Mouse (Mus musculus) heart, postnatal 14 days (tissue): ENCODE measurements around the gene Ccdc106. TPM values are rescaled to one million over a fixed set of nuclear protein-coding genes. Genes with fewer than 3 reads are reported as not detected.
"Not testable (repeated sequence)": the region's sequence is repeated elsewhere in the genome, so short reads cannot be mapped to it uniquely, and the experiment has no call there.

Source experiments
- DNase-seq, 2 experiments: peaks; one replicate each; pipeline ENCODE4 v3.0.0; 2021 to 2022
- intact Hi-C: fragments of 180-260 bp; cut with DNase I; formaldehyde crosslinking; loops from one replicate; pipeline ENCODE4 v1.15.1; 2025
- total RNA-seq, 2 experiments: library from RNA; stranded (reverse); gene quantifications; 2 replicates each; pipeline ENCODE4 v1.2.3; 2021

Gene Ccdc106
- total RNA-seq, 2 experiments from 2014 or later = 0.17 TPM

DNA sequence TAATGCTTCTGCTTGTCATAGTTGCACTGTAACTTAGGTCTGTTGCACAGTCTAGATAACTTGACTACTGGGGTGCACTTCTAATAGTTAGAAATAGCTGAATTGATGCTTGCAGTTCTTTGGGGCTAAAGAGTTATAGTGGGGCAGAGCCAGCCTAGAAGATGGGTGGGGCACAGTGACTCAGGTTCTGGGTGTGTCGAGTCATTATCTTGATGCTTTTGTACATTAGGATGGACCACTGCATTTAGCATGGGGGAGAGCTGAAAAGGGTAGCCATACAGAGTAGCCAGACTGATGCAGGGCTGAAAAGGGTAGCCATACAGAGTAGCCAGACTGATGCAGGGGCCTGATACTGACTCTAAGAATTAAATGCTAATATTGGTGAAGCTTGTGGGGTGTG is 53.2 kb downstream of the Ccdc106 start:
- intact Hi-C loops = no loop called here
- no peak for DNase-seq

DNA sequence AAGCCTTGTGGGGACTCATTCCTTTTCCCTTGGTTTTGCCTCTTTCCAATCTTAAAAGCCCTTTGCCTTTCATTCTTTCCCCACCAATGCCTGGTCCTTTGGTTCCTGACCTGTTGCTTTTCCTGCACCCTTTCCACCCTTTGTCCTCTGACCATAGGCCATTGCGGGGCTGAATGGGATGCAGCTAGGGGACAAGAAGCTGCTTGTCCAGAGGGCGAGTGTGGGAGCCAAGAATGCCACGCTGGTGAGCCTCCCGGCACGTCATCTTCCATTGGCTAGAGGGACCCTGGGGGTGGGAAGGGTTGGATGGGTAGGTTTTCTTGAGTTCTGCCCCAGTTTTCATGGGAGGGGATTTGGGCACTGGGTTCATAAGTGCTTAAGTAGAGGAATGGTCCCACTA is 54.6 kb downstream of the Ccdc106 start:
- intact Hi-C loops = no loop called here
- DNase-seq = no peak

DNA sequence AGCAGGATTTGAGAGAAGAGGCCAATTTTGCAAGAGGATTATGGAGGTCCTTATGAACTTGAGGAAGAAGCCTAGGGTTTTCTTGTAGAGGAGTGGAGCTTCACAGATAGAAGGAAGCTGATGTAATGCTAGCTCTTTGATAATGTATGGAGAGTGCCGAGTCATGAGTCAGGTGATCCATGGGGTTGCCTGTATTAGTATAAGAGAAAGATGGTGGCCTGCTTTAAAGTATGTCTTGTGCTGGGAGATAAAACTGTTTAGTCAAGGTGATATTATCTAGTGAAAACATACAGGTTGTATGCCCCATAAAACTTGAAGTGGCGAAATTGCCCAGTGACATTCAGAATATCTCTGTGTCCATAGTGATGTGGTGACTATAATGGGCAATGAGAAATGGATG is 56.6 kb downstream of the Ccdc106 start:
- DNase-seq = no peak
- intact Hi-C loops = no loop called here

DNA sequence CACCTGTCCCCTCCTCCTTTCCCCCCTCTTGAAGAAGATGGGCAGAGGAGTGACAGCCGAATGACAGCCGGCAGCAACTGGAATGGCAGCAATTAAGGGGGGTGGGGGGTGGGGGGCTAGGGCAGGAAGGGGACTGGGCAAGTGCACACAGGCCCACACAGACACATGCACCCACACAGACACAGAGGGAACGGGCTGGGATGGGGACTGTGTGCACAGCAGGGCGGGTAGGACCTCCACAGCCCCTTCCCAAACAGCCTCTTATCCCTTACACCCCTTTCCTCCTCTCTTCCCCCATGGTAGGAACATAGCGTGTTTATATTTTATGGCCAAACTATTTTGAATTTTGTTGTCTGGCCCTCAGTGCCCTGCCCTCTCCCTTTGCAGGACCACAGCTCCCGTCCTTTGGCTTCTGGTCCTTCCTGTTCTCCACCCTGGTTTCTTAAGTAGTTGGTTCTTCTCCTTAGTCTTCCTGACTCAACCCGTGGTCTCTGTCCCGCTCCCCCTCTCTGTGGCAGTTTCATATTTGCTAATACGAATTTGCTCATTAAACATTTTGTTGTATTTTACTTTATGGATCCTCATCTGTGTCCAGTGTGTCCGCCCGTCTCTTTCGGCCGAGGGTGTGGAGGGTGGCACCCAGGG is 59.1 kb downstream of the Ccdc106 start:
- intact Hi-C loops = loop anchor here (2.0 to 10.0 kb wide), 4 partner anchors 17 to 1075 kb away; partner anchors contain the start of genes U2af2 and Zfp787
- DNase-seq = not testable (repeated sequence)

DNA sequence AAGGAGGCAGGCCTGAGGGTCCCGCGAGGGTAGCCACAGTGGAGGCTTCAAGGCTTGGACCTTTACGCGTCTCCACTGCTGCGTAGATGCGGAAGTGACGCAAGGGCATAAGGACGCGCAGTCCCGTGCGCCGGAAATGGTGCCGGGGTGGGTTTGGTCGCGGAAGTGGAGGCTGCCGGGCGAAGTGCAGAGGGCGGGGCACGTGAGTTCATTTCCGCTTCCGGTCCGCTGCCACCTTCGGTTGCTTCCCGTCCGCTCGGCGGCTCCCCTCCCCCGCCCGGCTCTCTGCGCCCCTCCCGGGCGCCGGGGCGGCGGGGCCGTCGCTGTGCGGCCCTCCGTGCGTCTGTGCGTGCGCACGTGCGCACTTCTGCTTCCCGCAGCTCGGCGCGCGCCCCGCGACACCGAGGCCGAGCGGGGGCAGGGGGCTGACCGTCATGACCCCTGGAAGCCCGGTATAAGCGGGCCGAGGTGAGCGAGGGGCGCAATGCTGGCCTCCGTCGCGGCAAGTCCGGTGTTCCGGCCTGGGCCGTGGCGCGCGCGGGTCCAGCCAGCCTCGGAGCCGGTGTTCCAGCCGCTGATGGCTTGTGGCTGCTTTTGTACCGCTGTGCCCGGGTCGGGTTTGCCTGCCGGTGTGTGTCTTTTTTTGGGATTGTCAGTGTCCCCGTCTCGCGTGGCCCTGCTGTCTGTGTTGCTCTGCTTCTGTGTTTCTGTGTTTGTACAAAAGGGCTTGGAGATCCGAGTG is 59.8 kb downstream of the Ccdc106 start, which contains the start of gene Epn1:
Epn1 (plus strand) TSS at position 226 of the 742 bp plus-strand sequence.
- intact Hi-C loops = loop anchor here (2.0 to 10.0 kb wide), 4 partner anchors 17 to 1075 kb away; partner anchors contain the start of genes U2af2 and Zfp787
- DNase-seq = peak; percentile 96 to 97

DNA sequence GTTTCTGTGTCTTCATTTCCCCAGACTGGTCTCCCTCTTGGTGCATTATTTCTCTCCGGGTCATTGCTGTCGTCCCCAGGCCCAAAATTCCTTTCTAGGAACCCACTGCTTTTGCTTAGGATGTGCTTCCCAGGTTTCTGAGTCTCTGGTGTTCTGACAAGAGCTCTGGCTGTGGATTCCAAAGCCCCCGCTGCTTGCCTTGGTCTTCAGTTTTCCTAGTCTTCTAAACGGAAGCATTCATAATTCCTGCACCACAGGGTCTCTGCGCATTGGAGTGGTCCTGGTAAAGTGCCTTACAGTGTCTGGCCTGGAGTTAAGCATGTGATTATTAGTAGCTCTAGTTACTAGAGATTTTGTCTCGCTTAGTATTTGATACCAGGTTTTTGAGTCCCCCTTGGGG is 60.5 kb downstream of the Ccdc106 start:
- no peak for DNase-seq
- intact Hi-C loops = loop anchor here (2.0 to 10.0 kb wide), 4 partner anchors 18 to 1074 kb away; partner anchors contain the start of genes U2af2 and Zfp787

DNA sequence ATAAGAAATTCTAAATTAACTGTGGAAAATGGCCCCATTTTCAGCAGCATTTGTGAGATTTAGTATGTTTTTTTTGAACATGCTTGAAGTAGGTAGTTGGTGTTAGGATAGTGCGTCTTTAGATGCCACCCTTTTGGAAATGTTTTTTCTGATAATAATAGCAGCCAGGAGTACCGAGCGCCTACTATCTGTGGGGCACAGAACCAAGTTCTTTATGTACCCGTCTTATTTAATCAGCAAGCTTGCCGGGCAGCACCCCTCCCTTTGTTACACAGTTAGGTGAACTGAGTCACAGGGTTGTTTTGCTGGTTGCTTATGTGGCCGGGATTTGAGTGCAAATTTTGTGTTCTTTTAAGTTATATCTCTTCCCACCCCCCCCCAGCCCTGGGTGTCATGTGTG is 60.9 kb downstream of the Ccdc106 start:
- intact Hi-C loops = loop anchor here (2.0 to 10.0 kb wide), 4 partner anchors 18 to 1074 kb away; partner anchors contain the start of genes U2af2 and Zfp787
- no peak for DNase-seq

DNA sequence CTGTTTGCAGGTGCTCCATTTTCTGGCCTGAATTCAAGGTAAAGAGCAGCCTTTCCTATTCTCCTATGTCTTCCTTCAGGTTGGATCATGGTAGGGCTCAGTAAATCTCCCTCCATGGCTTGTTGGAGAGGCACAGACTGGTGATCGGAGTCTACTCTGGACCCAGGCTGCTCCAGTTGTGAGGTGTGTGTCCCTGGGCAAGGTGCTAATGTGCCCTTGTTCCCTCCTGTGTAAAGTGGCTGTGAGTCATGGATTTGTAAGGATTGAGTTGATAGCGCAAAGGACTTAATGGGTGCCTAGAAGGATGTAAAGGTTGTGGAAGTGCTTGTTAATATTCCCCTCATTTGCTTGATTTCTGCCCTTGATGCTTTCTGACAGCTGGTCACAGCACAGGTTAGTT is 61.6 kb downstream of the Ccdc106 start:
- intact Hi-C loops = loop anchor here (2.0 to 10.0 kb wide), 4 partner anchors 19 to 1073 kb away; partner anchors contain the start of genes U2af2 and Zfp787

DNA sequence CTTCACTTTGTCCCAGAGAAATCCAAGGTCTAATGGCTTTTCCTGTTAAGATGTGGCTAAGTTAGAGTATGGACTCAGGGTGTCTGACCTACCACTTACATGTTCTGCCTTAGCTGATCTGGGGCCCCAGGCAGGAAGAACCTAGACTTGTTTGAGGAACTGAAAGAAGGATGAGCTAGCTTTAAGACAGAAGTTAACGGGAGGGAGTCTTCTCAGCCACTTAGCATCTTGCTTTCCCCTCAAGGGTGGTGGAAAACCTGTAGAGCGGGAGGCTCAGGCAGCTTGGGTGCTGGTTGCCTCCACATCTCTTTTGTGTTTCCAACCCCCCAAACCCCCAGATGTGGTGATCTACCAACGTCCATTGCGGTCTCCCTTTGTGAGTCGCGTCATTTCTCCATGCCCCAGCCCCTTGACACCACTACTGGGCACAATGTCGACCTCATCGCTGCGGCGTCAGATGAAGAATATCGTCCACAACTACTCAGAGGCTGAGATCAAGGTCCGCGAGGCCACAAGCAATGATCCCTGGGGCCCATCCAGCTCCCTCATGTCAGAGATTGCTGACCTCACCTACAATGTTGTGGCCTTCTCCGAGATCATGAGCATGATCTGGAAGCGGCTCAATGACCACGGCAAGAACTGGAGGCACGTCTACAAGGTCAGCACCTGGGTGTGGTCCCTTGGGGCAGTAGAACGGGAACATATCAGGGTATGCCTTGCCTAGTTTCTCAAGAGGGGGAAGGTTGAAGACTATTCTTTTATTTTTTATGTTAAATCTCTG is 63.2 kb downstream of the Ccdc106 start:
- no peak for DNase-seq
- intact Hi-C loops = loop anchor here (5.0 to 10.0 kb wide), 3 partner anchors 39 to 1071 kb away; partner anchors contain the start of gene Zfp787

More for the DNA sequence above, 61.6 kb downstream of the Ccdc106 start:
- DNase-seq = no peak

DNA sequence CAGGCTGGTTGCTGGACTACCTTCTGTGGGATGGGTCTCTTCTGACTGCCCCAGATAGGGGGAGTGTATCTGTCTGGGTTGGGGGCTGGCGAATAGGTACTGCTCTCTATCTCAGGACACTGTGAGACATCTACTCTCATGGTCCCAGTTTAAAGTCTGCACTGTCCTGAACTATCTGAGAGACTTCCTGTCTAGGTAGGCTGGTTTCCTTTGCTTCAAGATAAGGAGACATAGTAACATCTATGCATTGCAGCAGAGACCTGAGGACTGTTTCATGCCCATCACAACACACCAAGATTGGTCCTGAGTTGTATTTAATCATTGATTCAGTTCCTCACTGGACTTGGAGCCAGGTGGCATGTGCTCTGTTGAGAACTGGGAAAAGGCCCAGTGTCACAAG is 65.2 kb downstream of the Ccdc106 start:
- intact Hi-C loops = loop anchor here (10.0 kb wide), 2 partner anchors 941 to 1069 kb away; partner anchors contain the start of gene Zfp787
- no peak for DNase-seq

DNA sequence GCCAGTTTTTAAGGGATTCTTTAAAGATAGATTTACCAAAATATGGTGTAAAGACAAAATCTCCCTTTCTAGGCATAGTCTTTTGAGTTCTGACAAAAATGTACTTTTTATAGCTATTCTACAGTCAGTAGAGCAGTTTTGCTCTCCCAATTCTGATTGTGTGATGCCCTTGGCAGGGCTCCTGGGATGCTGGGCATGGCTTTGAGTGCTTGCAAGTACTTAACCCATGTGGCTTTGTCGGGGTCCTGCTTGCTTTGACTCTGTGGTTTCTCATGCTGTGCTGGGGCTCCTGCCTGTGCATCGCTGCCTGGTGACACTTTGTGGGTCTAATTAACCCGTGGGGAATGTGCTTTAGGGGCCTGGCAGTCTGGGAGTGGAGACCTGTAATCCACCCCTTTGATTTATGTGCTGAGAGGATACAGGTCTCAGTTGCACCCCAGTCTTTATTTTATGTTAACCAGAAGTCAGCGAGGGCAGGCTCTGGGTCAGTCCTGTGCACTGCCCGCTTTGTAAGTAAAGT is 66.6 kb downstream of the Ccdc106 start:
- peak; percentile 27 to 30 for DNase-seq
- intact Hi-C loops = loop anchor here (10.0 kb wide), 2 partner anchors 942 to 1068 kb away; partner anchors contain the start of gene Zfp787

DNA sequence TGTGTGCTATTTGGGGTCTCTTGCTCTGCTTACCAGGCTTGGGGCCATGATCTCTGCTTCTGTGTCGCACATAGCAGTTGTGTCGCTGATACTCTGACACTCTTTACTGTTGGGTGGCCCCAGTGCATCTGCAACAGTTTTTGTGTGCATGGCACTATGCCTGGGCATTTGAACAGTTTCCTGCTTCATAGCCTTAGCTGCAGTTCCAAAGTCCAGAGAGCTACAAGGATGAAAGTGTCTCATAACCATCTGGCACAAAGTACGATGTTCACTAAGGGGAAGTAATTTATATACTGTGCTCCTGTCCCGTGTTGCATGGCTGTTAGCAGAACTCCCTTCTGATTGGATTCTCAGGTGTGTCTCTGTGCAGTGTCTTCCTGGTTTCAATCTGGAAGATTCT is 67.5 kb downstream of the Ccdc106 start:
- DNase-seq = no peak
- intact Hi-C loops = loop anchor here (10.0 kb wide), 2 partner anchors 943 to 1067 kb away; partner anchors contain the start of gene Zfp787

DNA sequence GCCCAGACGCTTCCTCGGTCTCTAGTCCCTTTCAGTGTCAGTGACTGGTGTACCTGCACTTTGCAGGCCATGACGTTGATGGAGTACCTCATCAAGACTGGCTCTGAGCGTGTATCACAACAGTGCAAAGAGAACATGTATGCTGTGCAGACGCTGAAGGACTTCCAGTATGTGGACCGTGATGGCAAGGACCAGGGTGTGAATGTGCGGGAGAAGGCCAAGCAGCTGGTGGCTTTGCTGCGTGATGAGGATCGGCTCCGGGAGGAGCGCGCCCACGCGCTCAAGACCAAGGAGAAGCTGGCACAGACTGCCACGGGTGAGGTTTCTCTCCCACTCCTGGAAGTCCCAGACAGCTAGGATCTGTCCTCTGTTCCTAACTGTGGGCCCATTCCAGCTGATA is 69.5 kb downstream of the Ccdc106 start:
- intact Hi-C loops = loop anchor here (10.0 kb wide), 2 partner anchors 945 to 1065 kb away; partner anchors contain the start of gene Zfp787
- DNase-seq = no peak

DNA sequence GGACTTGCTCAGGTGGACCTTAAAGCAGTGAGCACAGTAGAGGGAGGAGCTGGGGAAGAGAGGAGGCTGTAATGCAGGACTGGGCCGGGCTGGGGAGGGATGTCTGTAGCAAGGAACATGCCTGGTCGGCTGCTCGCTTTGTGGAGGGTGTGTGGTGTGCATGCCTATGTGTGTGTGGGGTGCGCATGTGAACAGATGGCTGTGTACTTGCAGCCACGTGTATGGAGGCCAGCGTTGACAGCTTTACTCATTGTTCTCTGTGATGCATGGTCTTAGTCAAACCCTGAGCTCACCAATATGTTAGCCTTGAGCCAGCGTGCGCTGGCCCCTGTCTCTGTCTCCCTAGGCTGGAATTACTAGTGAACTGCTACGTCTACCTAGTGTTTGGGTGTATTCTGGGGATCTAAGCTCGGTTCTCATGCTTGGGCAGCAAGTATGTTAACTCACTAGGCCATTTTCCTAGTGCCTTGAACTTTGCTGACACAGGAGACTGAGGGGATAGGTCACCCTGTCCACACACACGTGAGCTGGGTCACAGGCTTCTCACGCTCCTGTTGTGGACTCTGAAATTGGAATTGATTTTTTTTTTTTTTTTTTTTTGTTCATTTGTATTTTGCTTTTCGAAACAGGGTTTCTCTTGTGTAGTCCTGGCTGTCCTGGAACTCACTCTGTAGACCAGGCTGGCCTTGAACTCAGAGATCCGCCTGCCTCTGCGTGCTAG is 70.8 kb downstream of the Ccdc106 start:
- DNase-seq = no peak
- intact Hi-C loops = no loop called here

DNA sequence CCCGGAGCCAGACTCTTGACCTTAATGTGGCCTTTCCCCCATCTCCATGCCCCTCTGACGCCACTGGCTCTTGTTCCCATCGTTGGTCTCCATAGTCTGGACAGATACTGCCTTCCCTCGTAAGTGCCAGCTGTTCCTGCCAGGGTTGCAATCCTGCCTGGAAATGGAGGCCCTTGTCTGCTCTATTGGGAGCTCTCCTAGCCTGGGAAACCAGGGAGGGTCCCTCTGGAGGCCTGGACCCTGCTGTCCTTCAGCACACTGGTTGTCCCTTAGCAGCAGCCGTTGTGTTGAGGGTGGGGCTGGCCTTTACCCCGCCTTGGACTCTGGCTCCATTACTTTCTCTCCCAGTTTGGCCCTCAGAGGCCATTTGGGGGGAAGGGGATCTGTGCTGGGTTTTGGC is 72.0 kb downstream of the Ccdc106 start:
- intact Hi-C loops = no loop called here
- DNase-seq = no peak

DNA sequence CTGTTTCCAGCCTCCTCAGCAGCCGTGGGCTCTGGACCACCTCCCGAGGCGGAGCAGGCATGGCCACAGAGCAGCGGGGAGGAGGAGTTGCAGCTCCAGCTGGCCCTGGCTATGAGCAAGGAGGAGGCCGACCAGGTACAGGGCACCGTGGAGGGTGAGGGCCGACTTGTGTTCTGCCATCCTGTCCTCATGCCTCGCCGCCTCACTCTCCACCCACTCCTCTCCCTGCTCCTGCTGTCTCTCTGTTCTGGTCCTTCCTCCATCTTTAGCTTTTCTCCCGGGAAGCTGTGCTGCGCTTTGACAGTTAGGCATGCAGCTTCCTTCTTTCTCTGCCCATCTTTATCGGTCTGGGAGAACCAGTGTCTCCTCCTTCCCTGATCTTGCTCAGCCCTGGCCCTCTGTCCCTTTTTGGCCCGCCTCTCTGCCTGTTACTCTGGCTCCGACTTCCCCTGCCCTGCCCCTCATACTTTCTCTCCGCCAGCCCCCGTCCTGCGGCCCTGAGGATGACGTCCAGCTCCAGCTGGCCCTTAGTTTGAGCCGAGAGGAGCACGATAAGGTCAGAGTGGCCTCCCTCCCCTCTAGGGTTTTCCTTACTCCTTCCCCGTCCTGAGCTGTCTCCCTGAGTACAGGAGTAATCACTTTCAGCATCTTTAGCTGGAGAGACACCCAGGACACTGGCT is 72.6 kb downstream of the Ccdc106 start:
- intact Hi-C loops = no loop called here
- peak; percentile 27 to 45 for DNase-seq

DNA sequence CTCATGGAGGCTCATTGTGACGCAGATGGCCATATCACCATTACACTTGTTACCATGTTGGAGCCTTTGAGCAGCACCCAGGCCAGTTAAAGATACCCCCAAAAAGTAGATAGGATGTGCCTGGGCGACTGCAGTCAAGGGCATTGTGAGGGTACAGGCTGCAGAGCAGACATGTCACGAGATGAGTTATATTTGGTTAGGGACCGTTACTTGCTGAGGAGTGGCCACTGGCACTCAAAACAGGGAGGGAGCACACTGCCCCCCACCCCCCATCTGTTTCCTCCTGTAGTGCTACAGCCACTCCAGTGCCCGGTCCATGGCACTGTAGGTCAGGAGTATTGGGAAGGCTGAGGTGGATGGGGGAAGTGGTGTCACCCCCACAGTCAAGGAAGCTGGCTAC is 78.4 kb downstream of the Ccdc106 start:
- no peak for DNase-seq
- intact Hi-C loops = no loop called here

DNA sequence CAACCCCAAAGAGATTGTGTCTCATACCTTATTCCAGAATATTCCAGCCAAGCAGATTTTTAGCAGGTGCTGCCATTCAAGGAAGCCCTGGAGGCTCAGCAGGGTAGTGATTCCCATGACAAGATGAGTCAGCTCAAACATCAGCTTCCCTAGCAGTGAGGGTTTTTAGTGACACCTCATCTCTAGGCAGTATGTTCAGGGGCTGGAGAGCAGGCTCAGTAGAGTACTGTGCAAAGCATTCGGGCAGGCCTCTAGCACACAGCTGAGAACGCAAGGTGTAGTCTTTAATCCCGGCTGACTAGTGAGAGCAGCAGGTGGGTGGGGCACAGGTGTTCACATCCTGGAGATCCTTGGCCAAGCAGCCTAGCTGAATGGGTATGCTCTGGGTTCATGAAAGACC is 79.4 kb downstream of the Ccdc106 start:
- no peak for DNase-seq
- intact Hi-C loops = no loop called here
